Comparison of ENCODE assay signal across 16 mouse cellular contexts in genomic region chr11:56193426-56193825, GRCm38 (mm10).
"Had no signal": no experiment of that assay in that cellular context is flagged by ENCODE, and none has a peak within 500 bp of the region (broad histone marks: within the 10 kb centered on the region; RNA-seq: fewer than 3 reads in every experiment).

No protein-coding gene starts in this region.

- H3K9ac ChIP-seq: neural tube, embryonic 13.5 days; neural tube, embryonic 15.5 days; stomach, embryonic 15.5 days had no signal

- H3K4me2 ChIP-seq: neural tube, embryonic 13.5 days; neural tube, embryonic 15.5 days; stomach, embryonic 15.5 days had no signal

- H3K9me3 ChIP-seq: neural tube, embryonic 13.5 days; neural tube, embryonic 15.5 days; stomach, embryonic 15.5 days had no signal

- H3K4me1 ChIP-seq: neural tube, embryonic 13.5 days; neural tube, embryonic 15.5 days; stomach, embryonic 15.5 days had no signal

- H3K36me3 ChIP-seq: neural tube, embryonic 13.5 days; neural tube, embryonic 15.5 days; stomach, embryonic 15.5 days had no signal

- H3K27ac ChIP-seq: neural tube, embryonic 13.5 days; neural tube, embryonic 15.5 days; stomach, embryonic 15.5 days; stomach, postnatal 0 days had no signal

- H3K27me3 ChIP-seq: neural tube, embryonic 13.5 days; neural tube, embryonic 15.5 days; stomach, embryonic 15.5 days had no signal

- DNase-seq: retina, postnatal 1 day; right cerebral cortex, adult 18-20 months; right cerebral cortex, postnatal 14 days; right cerebral cortex, postnatal 25 days; right cerebral cortex, postnatal 4 days; spleen, adult 18-20 months; thymus, adult 18-20 months; thymus, adult 2 months; thymus, postnatal 14 days; thymus, postnatal 25 days; thymus, postnatal 36 days; thymus, postnatal 4 days had no signal

- H3K4me3 ChIP-seq: neural tube, embryonic 13.5 days; neural tube, embryonic 15.5 days; stomach, embryonic 15.5 days had no signal
